Mouse (Mus musculus) neural tube, postnatal 0 days (tissue): ENCODE measurements around the gene Pde9a. TPM values are rescaled to one million over a fixed set of nuclear protein-coding genes. Genes with fewer than 3 reads are reported as not detected.

Experiments used
- polyA plus RNA-seq: library from polyadenylated mRNA; unstranded; fragments of >200 nt; fragmentation: Nextera tagmentation; extraction: Ambion mirVana; gene quantifications from 2 replicates; pipeline ENCODE4 v1.2.1, GENCODE M21; 2015

The Pde9a gene
- 25.9 and 30.1 TPM in 2 replicates for polyA plus RNA-seq

GRCm38 (mm10) chr17:31385671-31386665 lies at the start of gene Pde9a:
TSS of gene Pde9a (plus strand) at chr17:31386210.

GRCm38 (mm10) chr17:31519946-31520838 lies 134.2 kb downstream of the Pde9a start, which contains the start of the genes Wdr4 and Ndufv3:
TSS of gene Wdr4 (minus strand) at chr17:31519980.
TSS of gene Ndufv3 (plus strand) at chr17:31520115.

Other genes starting within 250 kb of the Pde9a start
- gene Tff2, start 241.9 kb upstream of the Pde9a start, polyA plus RNA-seq, result not detected in 2 replicates
- gene Tff1, start 220.9 kb upstream of the Pde9a start, polyA plus RNA-seq, result not detected in 2 replicates
- not detected in 2 replicates for gene Tmprss3, start 187.2 kb upstream of the Pde9a start, polyA plus RNA-seq
- gene Ubash3a, start 178.3 kb upstream of the Pde9a start, polyA plus RNA-seq, result not detected in 2 replicates
- 5.7 and 6.8 TPM in 2 replicates for gene Rsph1, start 108.8 kb upstream of the Pde9a start, polyA plus RNA-seq
- 6.8 and 7.4 TPM in 2 replicates for gene Slc37a1, start 99.4 kb upstream of the Pde9a start, polyA plus RNA-seq
- gene Wdr4, start 133.8 kb downstream of the Pde9a start, polyA plus RNA-seq, result 21.9 and 26.0 TPM in 2 replicates
- 554 and 565 TPM in 2 replicates for gene Ndufv3, start 133.9 kb downstream of the Pde9a start, polyA plus RNA-seq
- 32.5 and 36.4 TPM in 2 replicates for gene Pknox1, start 178.5 kb downstream of the Pde9a start, polyA plus RNA-seq